Mouse (Mus musculus) bone marrow macrophage, adult 2 months (primary cell): Measurements from ENCODE around the gene Kcp. TPM values are rescaled to one million over a fixed set of nuclear protein-coding genes. Genes with fewer than 3 reads are reported as not detected.

Experiments used
- H3K27ac ChIP-seq: 2 replicates; pipeline ENCODE4 v1.5.1; 2012; ENCODE audit warnings: low read depth, low read length; ENCODE audit not compliant: insufficient read depth
- H3K4me1 ChIP-seq: 2 replicates; pipeline ENCODE4 v1.6.1; 2012; ENCODE audit warnings: low read length; ENCODE audit not compliant: control insufficient read depth, insufficient read depth
- H3K4me3 ChIP-seq: 2 replicates; pipeline ENCODE4 v1.5.1; 2012; ENCODE audit warnings: mild to moderate bottlenecking, low read length, moderate library complexity; ENCODE audit not compliant: insufficient read depth
- CTCF ChIP-seq: IDR thresholded peaks from 2 replicates; pipeline ENCODE4 v1.5.1; 2012; ENCODE audit warnings: low read depth, mild to moderate bottlenecking, low read length, moderate library complexity
- POLR2A ChIP-seq: IDR thresholded peaks from 2 replicates; pipeline ENCODE4 v1.6.1; 2012; ENCODE audit warnings: mild to moderate bottlenecking, low read depth, low read length, borderline replicate concordance
- polyA plus RNA-seq: library from polyadenylated mRNA; stranded (reverse); fragments of >200 nt; gene quantifications from 2 replicates; pipeline ENCODE4 v1.2.4, GENCODE M21; 2012; ENCODE audit not compliant: missing spikeins, insufficient read depth, insufficient read length

Kcp gene
- polyA plus RNA-seq, 1 experiment: 0.40 TPM

DNA sequence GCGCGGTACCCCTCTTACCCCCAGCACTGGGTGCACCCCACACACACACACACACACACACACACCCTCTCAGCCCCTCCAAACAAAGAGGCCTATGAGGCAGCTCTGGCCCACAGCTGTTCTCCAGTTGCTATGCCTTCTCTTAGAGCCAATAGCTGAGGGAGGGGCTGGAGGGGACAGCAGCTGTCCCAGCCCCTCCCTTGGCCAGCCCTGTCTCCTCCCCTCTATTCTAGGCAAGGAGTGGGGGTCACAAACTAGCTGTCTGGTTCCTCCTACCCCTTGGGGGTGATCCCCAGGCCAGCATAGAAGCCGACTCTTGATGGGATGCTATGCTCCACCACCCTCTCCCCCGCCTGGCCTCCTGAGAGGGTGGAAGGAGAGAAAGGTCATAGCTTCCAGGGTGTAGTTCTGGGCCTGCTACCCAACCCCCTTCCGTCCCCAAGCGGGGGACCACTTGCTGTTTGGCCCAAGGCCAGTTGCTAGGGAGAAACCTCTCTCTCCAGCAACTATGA is 71.8 kb downstream of the Kcp start:
- Histone ChIP-seq H3K27ac (no peak overlapping the region), H3K4me3 (no peak overlapping the region), H3K4me1 (peaks cover 6% of the 10 kb centered on the region; the same call in 1 of the 2 replicates)
- TF ChIP-seq CTCF (no peak), POLR2A (no peak)

DNA sequence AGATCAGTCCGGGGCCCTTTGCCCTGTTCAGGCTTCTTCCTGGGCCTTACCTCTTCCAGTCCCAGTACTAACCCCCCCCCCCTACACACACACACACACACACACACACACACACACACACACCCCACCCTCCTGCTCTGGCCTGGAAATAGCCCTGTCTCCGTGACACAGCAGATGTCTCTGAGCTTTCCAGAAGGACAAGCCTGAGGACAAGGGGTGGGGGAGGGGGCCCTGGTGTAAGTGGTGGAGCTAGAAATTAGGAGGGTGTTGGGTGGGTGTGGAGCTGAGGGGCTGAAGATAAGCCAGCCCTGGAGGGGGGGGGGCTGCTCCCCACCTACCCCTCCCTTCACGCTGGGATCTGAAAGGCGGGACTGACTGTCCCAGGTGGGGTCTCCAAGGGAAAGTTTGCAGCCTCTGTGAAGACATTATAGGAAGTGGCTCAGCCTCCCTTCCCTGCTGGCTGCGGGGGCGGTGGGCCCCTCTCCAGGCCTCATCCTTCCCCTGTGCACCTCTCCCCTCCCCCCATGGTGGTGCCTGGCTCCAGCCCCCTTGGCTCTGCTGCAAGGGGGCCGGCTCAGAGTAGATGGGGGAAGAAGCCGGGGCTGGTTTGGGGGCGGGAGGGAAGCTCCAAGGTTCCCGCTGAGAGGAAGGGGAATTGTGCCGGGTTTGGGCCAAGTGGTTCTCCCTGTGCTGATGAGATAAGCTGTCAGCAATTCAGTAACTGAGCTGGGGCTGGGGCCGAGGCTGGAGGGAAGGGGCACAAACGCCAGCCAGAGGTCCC is 72.7 kb downstream of the Kcp start:
- peaks cover 12% of the 10 kb centered on the region for H3K4me1 ChIP-seq
- TF ChIP-seq CTCF (no peak), POLR2A (no peak)
- H3K4me3 ChIP-seq: no peak overlapping the region
- no peak overlapping the region for H3K27ac ChIP-seq

DNA sequence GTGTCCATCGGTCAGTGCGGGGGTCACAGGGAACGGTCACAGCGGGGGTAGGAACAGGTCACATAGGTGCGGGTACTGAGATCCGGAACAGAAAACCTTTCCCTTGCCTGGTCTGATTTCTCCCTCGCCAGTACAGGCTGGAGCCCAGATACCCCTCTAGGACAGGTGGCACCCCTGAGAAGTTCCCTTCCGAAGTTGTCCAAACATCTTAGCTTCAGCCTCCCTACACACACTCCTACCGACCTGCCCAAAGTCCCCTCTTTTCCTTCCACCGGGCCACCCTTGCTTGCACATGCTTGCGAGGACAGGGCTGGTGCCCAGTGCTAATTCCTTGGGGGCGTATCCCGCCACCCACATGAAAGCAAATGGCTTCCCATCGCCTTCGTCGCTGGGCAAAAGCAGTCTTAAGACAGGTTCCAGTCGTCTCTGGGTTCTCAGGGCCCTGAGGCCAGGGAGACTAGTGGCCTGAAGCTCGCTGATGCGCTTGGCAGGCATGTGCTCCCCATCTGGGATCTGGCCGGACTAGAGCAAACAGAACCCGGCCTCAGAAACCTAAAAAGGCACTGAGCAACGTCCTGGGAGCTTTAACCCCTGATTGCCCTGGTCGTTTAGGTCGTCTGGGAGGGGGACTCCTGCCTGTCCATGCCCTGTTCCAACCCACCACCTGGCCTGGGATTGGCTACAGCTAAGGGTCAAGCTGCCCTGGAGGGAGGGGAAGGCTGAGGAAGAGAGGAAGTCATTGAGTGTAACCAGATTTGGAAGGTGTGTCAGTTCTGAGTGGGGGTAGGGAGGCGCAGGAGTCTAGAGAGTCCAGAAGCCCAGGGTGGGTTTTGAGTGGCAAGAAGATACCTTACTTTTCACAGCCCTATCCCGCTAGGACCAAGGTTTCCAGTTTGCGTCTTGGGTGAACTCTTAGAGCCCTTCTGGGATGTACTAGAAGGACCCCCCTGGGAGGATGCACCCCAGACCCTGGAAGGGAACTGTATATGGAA is 73.7 kb downstream of the Kcp start:
- no peak overlapping the region for H3K27ac ChIP-seq
- peak overlapping the region; percentile 56 for H3K4me3 ChIP-seq
- peaks cover 12% of the 10 kb centered on the region for H3K4me1 ChIP-seq

DNA sequence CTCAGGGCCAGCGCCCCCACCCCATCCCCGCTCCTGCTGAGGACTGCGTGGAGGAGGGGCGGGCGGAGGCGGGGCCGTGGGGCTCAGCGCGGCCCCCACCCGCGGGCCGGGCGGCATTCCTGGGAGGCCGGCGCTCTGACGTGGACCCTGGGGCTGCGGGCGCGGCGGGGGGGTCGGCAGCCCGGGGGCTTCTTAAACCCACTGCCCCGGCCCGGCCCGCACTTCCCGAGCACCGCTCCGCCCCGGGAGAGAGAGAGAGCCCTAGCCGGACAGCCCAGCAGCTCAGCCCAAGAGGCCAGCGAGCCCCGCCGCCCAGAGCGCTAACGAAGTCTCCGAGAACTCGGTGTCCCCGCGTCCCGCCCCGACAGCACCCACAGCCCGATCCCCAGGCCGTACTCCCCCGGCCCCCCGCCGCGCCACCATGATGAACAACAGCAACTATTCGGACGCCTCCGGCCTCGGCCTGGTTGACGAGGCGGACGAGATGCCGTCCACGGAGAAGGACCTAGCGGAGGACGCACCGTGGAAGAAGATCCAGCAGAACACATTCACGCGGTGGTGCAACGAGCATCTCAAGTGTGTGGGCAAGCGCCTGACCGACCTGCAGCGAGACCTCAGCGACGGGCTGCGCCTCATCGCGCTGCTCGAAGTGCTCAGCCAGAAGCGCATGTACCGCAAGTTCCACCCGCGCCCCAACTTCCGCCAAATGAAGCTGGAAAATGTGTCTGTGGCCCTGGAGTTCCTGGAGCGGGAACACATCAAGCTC is 74.5 kb downstream of the Kcp start, which contains the start of gene Flnc:
Gene Flnc, plus strand, starts transcription at position 219 of the 766 bp plus-strand sequence.
- TF ChIP-seq CTCF (no peak), POLR2A (no peak)
- Histone ChIP-seq H3K4me3 (peak within 1 kb of the TSS; percentile 56), H3K27ac (no peak within 1 kb of the TSS), H3K4me1 (peaks cover 12% of the 10 kb centered on the region)

More for the DNA sequence above, 73.7 kb downstream of the Kcp start:
- no peak for TF ChIP-seq POLR2A
- TF ChIP-seq CTCF: no peak

DNA sequence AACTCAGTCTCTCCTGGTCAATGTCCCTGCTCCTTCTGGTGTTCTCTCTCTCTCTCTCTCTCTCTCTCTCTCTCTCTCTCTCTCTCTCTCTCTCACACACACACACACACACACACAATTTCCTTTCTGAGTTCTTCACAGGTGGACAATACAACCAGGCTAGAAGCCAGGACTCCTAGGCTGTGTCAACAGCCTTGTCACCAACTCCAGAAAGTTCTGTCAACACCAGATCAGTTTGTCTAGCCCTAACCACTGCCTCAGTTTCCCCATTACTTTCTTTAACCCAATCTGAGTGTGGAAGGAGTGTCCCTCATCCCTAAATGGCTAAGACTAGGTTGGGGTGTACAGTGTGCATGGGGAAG is 75.1 kb downstream of the Kcp start:
- Histone ChIP-seq H3K4me3 (no peak overlapping the region), H3K4me1 (peaks cover 12% of the 10 kb centered on the region), H3K27ac (no peak overlapping the region)
- TF ChIP-seq POLR2A (no peak), CTCF (no peak)

DNA sequence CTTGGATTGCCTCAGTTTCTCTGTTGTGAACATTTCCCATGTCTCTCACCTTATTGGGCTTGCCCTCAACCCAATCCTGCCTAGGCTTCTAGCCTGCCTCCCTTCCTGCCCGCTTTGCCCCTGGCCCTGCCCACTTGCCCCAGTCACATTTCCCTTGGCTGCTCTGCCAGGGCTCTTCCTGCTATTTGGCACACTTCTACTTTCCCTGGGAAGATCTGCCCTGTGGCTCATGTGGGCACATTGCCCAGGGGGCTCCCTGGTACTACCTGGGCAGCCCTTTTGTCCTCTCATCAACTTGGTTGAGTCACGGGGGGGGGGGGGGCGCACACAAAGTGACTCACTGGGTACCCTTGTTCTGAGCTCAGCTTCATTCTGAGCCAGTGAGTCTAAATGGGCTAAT is 75.6 kb downstream of the Kcp start:
- Histone ChIP-seq H3K4me1 (peaks cover 12% of the 10 kb centered on the region), H3K4me3 (no peak overlapping the region), H3K27ac (no peak overlapping the region)
- TF ChIP-seq CTCF (no peak), POLR2A (no peak)

DNA sequence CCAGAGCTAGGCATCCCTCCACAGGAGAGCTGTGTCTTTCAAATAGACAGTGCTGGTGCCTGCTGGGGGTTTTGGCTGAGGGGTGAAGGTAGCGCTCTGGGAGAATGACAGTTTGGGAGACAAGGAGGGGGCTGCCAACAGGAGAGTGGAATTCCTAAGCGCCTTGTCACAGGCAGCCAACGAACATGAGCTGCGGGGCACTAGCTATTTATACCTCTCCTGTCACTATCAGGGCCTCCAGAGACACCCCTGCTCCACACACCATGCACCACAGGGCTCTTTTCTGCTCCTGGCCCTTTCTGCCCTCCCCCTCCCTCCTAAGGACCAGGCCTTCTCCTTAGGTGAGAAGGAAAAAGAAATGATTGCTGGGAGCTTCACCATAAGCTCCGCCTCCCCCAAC is 76.3 kb downstream of the Kcp start:
- Histone ChIP-seq H3K27ac (no peak overlapping the region), H3K4me3 (no peak overlapping the region), H3K4me1 (peaks cover 12% of the 10 kb centered on the region)
- TF ChIP-seq POLR2A (no peak), CTCF (no peak)

DNA sequence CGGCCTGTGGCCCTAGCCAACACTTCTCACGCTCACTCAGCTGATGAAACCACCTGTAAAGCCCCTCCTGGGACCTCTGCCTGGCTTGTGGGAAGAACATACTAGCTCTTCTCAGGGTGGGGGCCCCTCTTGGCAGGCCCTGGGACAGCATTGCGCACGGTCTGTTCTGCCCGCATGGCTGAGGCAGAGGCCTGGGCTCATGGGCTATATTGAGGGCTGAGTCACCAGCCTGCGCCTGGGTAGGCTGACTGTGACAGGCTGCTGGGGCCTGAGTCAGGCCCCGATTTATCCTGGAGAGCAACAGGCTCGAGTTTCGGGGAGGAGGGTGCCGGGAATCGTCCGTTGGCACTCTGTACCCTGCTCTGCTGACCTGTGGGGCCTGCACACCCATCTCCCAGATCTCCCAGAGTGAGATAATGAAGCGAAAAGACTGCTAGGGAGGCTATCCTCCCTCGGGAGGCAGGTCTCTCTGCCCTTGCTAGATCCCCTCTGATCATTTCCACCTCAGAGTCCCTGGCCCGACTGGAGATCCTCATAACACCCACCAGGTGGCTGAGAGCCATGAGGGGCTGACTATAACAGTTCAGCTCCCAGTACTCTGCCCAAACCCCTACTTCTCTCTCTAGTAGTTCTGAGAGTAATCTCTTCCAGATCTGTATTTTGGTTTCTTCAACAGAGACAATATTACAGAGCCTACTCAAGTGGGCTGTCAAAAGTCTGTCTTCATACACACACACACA is 76.9 kb downstream of the Kcp start:
- Histone ChIP-seq H3K27ac (no peak overlapping the region), H3K4me1 (peaks cover 12% of the 10 kb centered on the region), H3K4me3 (no peak overlapping the region)
- no peak for TF ChIP-seq POLR2A
- TF ChIP-seq CTCF: no peak
